Mouse (Mus musculus) CH12.LX (cell line): ENCODE data around the gene Kif17. TPM values are rescaled to one million over a fixed set of nuclear protein-coding genes. Genes with fewer than 3 reads are reported as not detected.

Experiments used
- DNase-seq: peaks from one replicate; pipeline ENCODE4 v3.0.0-alpha.2; 2013; ENCODE audit errors: extremely low read depth
- H3K27ac ChIP-seq: 2 replicates; pipeline ENCODE4 v1.5.1; 2012; ENCODE audit warnings: low read depth, mild to moderate bottlenecking, control low read depth, moderate library complexity; ENCODE audit not compliant: insufficient read depth
- H3K27me3 ChIP-seq: replicated peaks from 2 replicates; pipeline ENCODE3; 2012; ENCODE audit warnings: inconsistent platforms
- H3K36me3 ChIP-seq, 2 experiments: replicated peaks in 1 of 2; 2 replicates each; pipeline versions ENCODE3 to v1.6.1; 2012; ENCODE audit warnings: inconsistent platforms in 1 of 2, low read length in 1 of 2, mild to moderate bottlenecking in 1 of 2, mixed read lengths in 1 of 2, moderate library complexity in 1 of 2; ENCODE audit not compliant: control insufficient read depth in 1 of 2, insufficient read depth in 1 of 2
- H3K4me1 ChIP-seq, 2 experiments: 2 replicates each; pipeline ENCODE4 v1.6.1; 2012; ENCODE audit warnings: inconsistent platforms in 1 of 2, moderate library complexity in 1 of 2; ENCODE audit not compliant: insufficient read depth in 2 of 2, control insufficient read depth in 1 of 2
- H3K4me2 ChIP-seq: 2 replicates; pipeline ENCODE4 v1.6.1; 2012; ENCODE audit warnings: low read depth, mild to moderate bottlenecking, control low read depth; ENCODE audit not compliant: poor library complexity, insufficient read depth, severe bottlenecking
- H3K4me3 ChIP-seq, 3 experiments: fragments of 150-350 bp in 1 of 3; sonication (generic) in 1 of 3; replicated peaks in 1 of 3; 2 replicates each; pipeline versions ENCODE3 to v1.5.1; 2011 to 2012; ENCODE audit warnings: low read depth in 2 of 3, low read length in 2 of 3, mild to moderate bottlenecking in 2 of 3, moderate library complexity in 2 of 3, control low read depth in 1 of 3, improper control_type of control experiment in 1 of 3, inconsistent platforms in 1 of 3, mixed read lengths in 1 of 3; ENCODE audit not compliant: poor library complexity in 1 of 3
- H3K79me2 ChIP-seq: replicated peaks from 2 replicates; pipeline ENCODE4 v1.6.1; 2012; ENCODE audit warnings: mild to moderate bottlenecking, moderate library complexity; ENCODE audit not compliant: control insufficient read depth, poor library complexity, insufficient read depth, severe bottlenecking; ENCODE audit errors: extremely low read depth
- H3K9ac ChIP-seq: 2 replicates; pipeline ENCODE4 v1.6.1; 2012; ENCODE audit warnings: low read depth, mild to moderate bottlenecking, control low read depth, moderate library complexity; ENCODE audit not compliant: insufficient read depth
- H3K9me3 ChIP-seq: replicated peaks from 2 replicates; pipeline ENCODE3; 2012; ENCODE audit warnings: low read length, inconsistent platforms, mixed read lengths
- CHD1 ChIP-seq: IDR thresholded peaks from 2 replicates; pipeline ENCODE4 v1.6.1; 2012; ENCODE audit warnings: low read depth, low read length, improper control_type of control experiment, inconsistent platforms
- E2F4 ChIP-seq: IDR thresholded peaks from 2 replicates; pipeline ENCODE4 v1.6.1; 2011; ENCODE audit warnings: low read depth, low read length, improper control_type of control experiment; ENCODE audit not compliant: insufficient replicate concordance
- EP300 ChIP-seq: IDR thresholded peaks from 2 replicates; pipeline ENCODE4 v1.6.1; 2011; ENCODE audit warnings: low read length, improper control_type of control experiment
- ETS1 ChIP-seq: conservative IDR thresholded peaks from 2 replicates; pipeline ENCODE4 v1.6.1; 2012; ENCODE audit warnings: low read depth, mild to moderate bottlenecking, inconsistent platforms, low read length, improper control_type of control experiment, moderate library complexity
- GABPA ChIP-seq: IDR thresholded peaks from 2 replicates; pipeline ENCODE4 v1.6.1; 2012; ENCODE audit warnings: low read depth, low read length, improper control_type of control experiment, inconsistent platforms; ENCODE audit not compliant: insufficient replicate concordance
- HCFC1 ChIP-seq: IDR thresholded peaks from 2 replicates; pipeline ENCODE4 v1.6.1; 2012; ENCODE audit warnings: low read depth, mild to moderate bottlenecking, inconsistent platforms, low read length, improper control_type of control experiment
- JUN ChIP-seq: IDR thresholded peaks from 2 replicates; pipeline ENCODE4 v1.6.1; 2011; ENCODE audit warnings: low read depth, mild to moderate bottlenecking, low read length, improper control_type of control experiment, moderate library complexity; ENCODE audit not compliant: insufficient read depth
- JUND ChIP-seq: conservative IDR thresholded peaks from 2 replicates; pipeline ENCODE4 v1.6.1; 2011; ENCODE audit warnings: low read depth, low read length, improper control_type of control experiment
- MAX ChIP-seq: IDR thresholded peaks from 2 replicates; pipeline ENCODE4 v1.6.1; 2011; ENCODE audit warnings: low read length, improper control_type of control experiment
- MAZ ChIP-seq: IDR thresholded peaks from 2 replicates; pipeline ENCODE4 v1.6.1; 2012; ENCODE audit warnings: low read depth, mild to moderate bottlenecking, inconsistent platforms, low read length, improper control_type of control experiment, moderate library complexity
- MEF2A ChIP-seq: IDR thresholded peaks from 2 replicates; pipeline ENCODE4 v1.6.1; 2014; ENCODE audit warnings: low read depth, mild to moderate bottlenecking, inconsistent platforms, low read length, improper control_type of control experiment, borderline replicate concordance
- MXI1 ChIP-seq: IDR thresholded peaks from 2 replicates; pipeline ENCODE4 v1.6.1; 2011; ENCODE audit warnings: mild to moderate bottlenecking, low read depth, low read length, improper control_type of control experiment
- MYC ChIP-seq: IDR thresholded peaks from 2 replicates; pipeline ENCODE4 v1.6.1; 2011; ENCODE audit warnings: low read depth, mild to moderate bottlenecking, improper control_type of control experiment, low read length
- PAX5 ChIP-seq: IDR thresholded peaks from 2 replicates; pipeline ENCODE4 v1.6.1; 2012; ENCODE audit warnings: low read length, inconsistent platforms, mixed read lengths
- POLR2A ChIP-seq: IDR thresholded peaks from 2 replicates; pipeline ENCODE4 v1.6.1; 2011; ENCODE audit warnings: low read depth, mild to moderate bottlenecking, improper control_type of control experiment, low read length
- POLR2AphosphoS2 ChIP-seq: IDR thresholded peaks from 2 replicates; pipeline ENCODE4 v1.6.1; 2011; ENCODE audit warnings: low read depth, low read length, improper control_type of control experiment
- SIN3A ChIP-seq: IDR thresholded peaks from 2 replicates; pipeline ENCODE4 v1.6.1; 2012; ENCODE audit warnings: low read length, improper control_type of control experiment, inconsistent platforms
- SMC3 ChIP-seq: IDR thresholded peaks from 2 replicates; pipeline ENCODE4 v1.6.1; 2011; ENCODE audit warnings: low read depth, low read length, improper control_type of control experiment
- TBP ChIP-seq: conservative IDR thresholded peaks from 2 replicates; pipeline ENCODE4 v1.6.1; 2011; ENCODE audit warnings: low read depth, low read length, improper control_type of control experiment
- ZKSCAN1 ChIP-seq: IDR thresholded peaks from 2 replicates; pipeline ENCODE4 v1.6.1; 2012; ENCODE audit warnings: low read depth, inconsistent platforms, low read length, improper control_type of control experiment, borderline replicate concordance
- ZMIZ1 ChIP-seq: IDR thresholded peaks from 2 replicates; pipeline ENCODE4 v1.6.1; 2012; ENCODE audit warnings: low read depth, mild to moderate bottlenecking, inconsistent platforms, low read length, improper control_type of control experiment
- dilution Hi-C: fragments of 300-500 bp; cut with MboI; formaldehyde crosslinking; loops from 2 replicates; pipeline ENCODE4 v1.14.3; 2020; ENCODE audit warnings: low sequenced_read_pairs; ENCODE audit not compliant: extremely low pct_unique_long_range_greater_than_20kb, extremely low pct_ligation_motif_present
- in situ Hi-C: fragments of 300-500 bp; cut with MboI; formaldehyde crosslinking; loops from 3 replicates; pipeline ENCODE4 v1.14.3; 2019; ENCODE audit warnings: low sequenced_read_pairs, low pct_ligation_motif_present, low pct_unique_long_range_greater_than_20kb, mixed read lengths
- polyA plus RNA-seq: library from polyadenylated mRNA; unstranded; fragments of >175 nt; gene quantifications from 2 replicates; pipeline ENCODE4 v1.2.1, GENCODE M21; 2012; ENCODE audit warnings: low read depth; ENCODE audit not compliant: insufficient read length
- total RNA-seq, 2 experiments: library from RNA; depleted of rRNA; stranded (reverse); fragments of 300-350 nt in 1 of 2; fragments of >200 nt in 1 of 2; gene quantifications; 2 replicates each; pipeline ENCODE4 v1.2.3; 2012 to 2014

Kif17 gene
- total and polyA plus RNA-seq, 3 experiments, result 0.17 to 1.5 (median 0.55) TPM

- no peaks in the 10 kb centered on the region for H3K36me3 ChIP-seq
- DNase-seq, result no peak
- TF ChIP-seq SIN3A, result no peak
- TF ChIP-seq MXI1, result no peak
- TF ChIP-seq GABPA, result no peak
- TF ChIP-seq MAZ, result no peak
- no peak for TF ChIP-seq ETS1
- TF ChIP-seq POLR2AphosphoS2, result no peak
- TF ChIP-seq MEF2A, result no peak
- no peak for TF ChIP-seq ZKSCAN1
- TF ChIP-seq PAX5, result no peak
- no peak for TF ChIP-seq JUN
- TF ChIP-seq CHD1, result no peak
- no peak for TF ChIP-seq JUND
- no peak for TF ChIP-seq POLR2A
- TF ChIP-seq E2F4, result no peak
- TF ChIP-seq EP300, result no peak
- no peak for TF ChIP-seq ZMIZ1
- TF ChIP-seq HCFC1, result no peak
- no peak for TF ChIP-seq SMC3
- TF ChIP-seq MAX, result no peak
- H3K9ac ChIP-seq, result no peak overlapping the region
- H3K4me2 ChIP-seq, result no peak overlapping the region
- no peak overlapping the region for H3K27ac ChIP-seq
- no peaks in the 10 kb centered on the region for H3K79me2 ChIP-seq
- peaks cover 14% of the 10 kb centered on the region for H3K9me3 ChIP-seq
- H3K4me3 ChIP-seq, result no peak overlapping the region
- peaks cover 64% of the 10 kb centered on the region for H3K27me3 ChIP-seq
- H3K4me1 ChIP-seq, result no peaks in the 10 kb centered on the region
- dilution Hi-C loops, result no loop called here
- in situ Hi-C loops, result no loop called here
Observed at GRCm38 (mm10) chr4:138267869-138268268, 17.6 kb downstream of the Kif17 start.

GRCm38 (mm10) chr4:138272011-138272997, 22.1 kb downstream of the Kif17 start:
- DNase-seq, result no peak
- no peak overlapping the region for H3K4me3 ChIP-seq
- no peaks in the 10 kb centered on the region for H3K36me3 ChIP-seq
- no peak overlapping the region for H3K27ac ChIP-seq
- H3K9me3 ChIP-seq, result peaks cover 9% of the 10 kb centered on the region
- in situ Hi-C loops (no loop called here), dilution Hi-C loops (no loop called here)
- no peaks in the 10 kb centered on the region for H3K79me2 ChIP-seq
- peaks cover 77% of the 10 kb centered on the region for H3K27me3 ChIP-seq
- H3K4me2 ChIP-seq, result no peak overlapping the region
- TF ChIP-seq TBP (no peak), MYC (no peak), JUND (no peak)
- no peaks in the 10 kb centered on the region for H3K4me1 ChIP-seq
- no peak overlapping the region for H3K9ac ChIP-seq
